Mouse (Mus musculus): ENCODE measurements around the gene Cacna1e.

Cacna1e gene

DNA sequence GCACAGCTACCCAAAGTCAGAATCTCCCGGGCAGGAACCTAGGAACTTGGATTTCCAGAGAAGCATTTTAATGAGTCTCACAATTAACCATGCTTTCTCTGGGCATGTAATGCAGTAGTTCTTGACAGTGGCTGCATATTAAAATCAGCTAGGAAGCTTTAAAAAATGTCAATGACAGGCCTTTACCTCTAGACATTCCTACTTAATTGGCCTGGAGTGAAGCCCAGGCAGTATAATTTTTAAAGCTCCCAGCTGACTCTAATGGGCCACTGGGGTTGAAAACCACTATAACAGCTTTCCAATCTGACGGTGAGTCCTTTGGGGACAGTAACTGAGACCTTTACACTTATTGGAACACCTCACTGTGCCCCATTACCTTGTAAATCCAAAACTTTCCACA, 251.4 kb downstream of the Cacna1e start:
- no peak for DNase-seq (ENCODE audit: low spot score in 2 of 2)

DNA sequence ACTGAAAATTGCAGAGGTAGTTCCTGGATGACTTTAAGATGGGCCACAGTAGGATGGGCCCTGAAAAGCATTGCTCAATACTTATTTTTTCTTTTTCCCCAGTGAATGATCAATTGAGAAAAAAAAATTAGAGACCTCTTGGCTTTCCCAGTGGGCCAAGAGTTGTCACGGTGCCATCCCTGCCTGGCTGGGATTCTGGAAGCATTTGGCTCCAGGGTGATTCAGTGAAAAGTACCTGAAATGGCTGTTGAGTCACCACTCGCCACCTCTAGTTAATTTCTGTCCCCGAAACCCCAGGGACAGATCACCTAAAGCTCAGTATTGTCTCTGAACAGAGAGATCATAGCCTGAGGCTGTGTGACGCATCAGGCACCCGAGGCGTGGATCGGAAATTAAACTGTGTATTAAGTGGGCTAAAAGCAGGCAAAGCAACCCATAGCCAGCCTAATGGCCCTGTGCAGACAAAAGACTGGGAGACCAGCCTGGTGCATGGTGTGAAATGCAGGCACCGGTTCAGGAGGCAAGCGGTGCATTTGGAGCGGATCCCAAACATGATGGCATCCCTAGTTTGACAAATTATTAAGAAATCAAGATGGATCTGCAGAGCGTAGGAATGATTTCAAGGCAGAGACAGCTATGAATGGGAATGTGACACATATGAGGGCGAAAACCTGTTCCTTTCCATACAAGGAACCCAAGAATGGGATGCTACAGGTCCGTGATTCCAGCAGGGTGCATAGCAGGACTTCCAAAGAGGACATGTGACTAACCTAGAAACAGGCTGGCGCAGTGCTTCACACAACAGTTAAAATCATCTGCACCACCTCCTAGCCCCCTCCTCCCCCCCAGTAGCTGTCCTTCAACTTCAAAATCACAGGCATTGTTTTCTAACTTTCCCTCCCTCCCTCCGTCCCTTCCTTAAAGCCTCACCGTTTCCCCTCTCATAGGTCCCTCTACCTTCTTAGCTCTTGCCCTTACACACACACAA, 261.3 kb downstream of the Cacna1e start:
- no peak for DNase-seq (ENCODE audit: low spot score in 2 of 2)

DNA sequence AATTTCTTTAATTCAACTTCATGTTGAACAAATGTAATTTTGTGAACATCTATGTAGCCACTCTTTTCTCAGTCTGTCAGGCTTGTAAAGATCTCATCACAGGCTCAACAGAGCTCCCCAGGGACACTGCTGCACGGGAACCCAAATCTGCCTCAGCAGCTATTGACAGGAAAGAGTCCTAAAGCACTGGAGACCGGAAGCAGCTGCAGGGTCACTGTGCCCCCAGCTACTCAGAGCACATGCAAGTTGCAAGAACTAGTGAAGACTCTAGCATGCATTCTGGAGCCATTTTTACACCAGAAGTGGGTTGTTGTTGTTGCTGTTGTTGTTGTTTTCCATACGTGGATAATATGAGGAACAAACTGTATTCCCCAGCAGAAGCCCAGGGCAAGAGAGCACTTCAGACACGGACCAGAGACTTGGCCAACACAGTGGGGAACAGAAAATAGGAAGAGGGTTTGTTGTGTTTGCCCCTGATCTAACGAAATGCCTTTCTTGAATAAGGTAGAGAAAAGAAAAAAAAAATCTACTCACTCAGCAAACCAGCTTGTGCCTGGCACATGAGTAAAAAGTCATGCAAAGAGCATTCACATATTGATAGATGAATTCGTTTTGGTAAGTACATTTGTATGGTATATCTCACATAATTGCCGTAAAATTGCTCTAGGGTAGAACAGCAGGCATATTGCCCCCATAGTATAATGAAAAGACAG, 266.4 kb downstream of the Cacna1e start:
- no peak for DNase-seq (ENCODE audit: low spot score in 2 of 2)

DNA sequence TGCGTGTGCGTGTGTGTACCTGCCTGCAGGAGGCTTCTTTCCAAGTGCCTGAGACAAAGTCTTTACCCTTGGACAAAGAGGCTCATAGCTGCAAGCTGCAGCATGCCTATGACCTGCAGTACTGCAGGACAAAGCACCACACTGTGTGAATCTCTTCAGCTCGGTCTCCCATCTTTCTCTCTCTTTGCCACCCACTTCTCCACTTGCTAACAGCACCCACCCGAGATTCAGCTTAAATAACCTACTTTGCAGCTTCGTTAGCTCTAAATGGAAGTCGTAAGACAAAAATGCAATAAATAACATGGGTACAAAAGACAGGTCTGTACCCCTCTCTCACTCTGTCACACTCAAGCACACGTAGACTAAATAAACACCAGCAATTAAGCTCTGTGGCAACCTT, 268.5 kb downstream of the Cacna1e start:
- DNase-seq (ENCODE audit: low spot score in 2 of 2) = no peak

DNA sequence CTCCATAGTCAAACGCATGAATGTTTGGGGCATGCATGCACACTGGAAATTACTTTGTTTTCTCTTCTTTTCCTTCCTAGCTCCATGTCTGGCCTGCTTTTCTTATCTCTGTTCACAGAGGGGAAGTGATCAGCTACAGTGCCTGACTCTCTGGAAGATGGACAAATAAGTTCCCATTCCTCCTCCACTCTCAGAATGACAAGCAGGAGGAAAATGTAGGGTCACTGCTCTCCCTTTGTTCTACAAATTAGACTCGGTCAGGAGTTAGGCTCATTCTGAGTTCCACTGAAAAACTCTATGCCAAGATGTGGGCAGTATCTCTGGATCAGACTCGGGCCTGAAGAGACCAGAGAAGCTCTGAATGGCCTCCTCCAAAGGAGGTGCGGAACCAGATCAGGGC, 275.8 kb downstream of the Cacna1e start:
- DNase-seq (ENCODE audit: low spot score in 2 of 2) = no peak

DNA sequence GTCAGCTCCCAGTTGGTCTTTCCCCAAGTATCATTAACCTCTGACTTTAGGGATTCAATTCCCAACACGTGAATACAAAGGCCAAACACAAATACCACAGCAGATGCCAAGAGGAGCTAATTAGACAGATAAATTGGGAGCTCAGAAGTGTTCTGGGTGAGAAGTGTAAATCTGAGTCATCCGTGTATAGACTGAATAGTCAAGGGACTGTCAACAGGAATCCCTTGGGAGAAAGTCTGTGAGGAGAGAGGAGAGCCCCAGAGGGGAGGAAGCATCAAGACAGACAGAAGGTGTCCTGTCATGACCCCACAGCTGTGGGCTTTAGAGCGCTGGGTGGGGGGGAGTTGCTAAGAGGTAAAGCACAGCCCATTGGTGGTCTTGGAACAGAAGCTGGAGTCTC, 276.9 kb downstream of the Cacna1e start:
- DNase-seq (ENCODE audit: low spot score in 2 of 2) = no peak

DNA sequence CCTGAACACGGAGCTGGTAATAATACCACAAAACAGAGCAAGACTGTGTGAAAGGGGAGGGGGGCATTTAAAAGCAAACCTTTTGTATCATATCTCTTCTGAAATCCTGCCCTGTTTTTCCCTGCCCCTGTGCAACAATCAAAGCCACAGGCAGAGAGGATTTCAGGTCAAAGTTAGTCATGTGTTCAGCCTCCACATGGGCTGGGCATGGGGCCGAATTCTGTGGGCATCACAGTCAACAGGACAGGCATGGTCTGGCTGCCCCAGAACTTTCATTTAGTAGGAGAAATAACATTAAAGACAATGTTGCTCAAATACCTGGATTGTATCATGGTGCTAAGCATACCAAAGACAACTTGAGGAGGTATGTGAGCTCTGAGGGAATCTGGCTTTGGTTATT, 278.7 kb downstream of the Cacna1e start:
- DNase-seq (ENCODE audit: low spot score in 2 of 2) = no peak

DNA sequence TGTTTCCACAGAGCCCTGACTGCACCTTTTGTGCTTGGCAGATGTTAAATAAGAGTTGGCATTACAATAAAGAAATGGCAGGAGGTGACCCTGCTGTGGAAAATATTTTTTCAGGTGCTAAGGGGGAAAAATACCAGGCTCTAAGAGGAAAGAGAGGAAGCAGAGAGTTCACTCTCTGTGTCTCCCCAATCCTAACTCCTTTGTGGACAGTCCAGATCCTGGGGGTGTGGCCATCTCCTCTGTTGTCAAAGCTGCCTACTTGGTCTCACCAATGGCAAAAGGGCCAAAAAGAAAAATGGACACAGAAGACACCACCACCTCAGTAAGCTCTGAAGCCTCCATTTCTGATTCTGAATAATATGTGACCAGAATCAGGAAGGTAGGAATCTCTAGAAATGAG, 280.5 kb downstream of the Cacna1e start:
- no peak for DNase-seq (ENCODE audit: low spot score in 2 of 2)

DNA sequence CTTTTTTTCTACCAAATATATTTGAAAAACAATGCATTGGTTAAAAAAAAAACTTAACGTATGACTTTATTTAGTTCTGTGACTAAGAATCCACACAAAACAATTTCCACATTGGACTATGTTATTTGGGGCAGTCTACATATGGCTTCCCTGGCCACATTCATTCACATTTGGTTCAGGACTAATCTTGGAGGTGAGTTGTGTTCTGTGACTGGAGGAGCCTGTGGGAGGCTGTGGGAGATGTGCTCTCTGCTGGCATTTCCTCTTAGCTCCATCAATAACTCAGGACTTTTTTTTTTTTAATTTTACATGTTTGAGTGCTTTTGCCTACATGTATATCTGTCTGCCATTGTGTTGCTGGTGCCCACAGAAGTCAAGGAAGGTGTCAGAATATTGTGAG, 281.8 kb downstream of the Cacna1e start:
- no peak for DNase-seq (ENCODE audit: low spot score in 2 of 2)

DNA sequence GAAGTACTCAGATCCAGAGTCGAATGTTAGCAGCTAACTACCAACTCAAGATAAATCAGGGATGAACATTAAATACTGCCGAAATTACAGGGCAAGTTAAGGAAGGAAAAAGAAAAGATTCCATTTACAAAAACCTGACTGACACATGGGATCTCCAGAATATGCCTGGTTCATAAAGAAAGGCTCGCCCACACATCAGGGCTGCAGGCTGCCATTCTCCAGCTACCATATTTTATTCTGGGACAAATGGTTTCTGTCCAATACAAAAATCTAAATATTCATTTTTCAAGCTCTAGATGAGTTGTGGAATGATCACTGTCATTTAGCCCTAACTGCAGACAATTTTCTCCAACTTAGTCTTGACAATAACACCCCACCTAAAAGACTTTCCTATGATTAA, 301.8 kb downstream of the Cacna1e start:
- DNase-seq (ENCODE audit: low spot score in 2 of 2) = no peak

DNA sequence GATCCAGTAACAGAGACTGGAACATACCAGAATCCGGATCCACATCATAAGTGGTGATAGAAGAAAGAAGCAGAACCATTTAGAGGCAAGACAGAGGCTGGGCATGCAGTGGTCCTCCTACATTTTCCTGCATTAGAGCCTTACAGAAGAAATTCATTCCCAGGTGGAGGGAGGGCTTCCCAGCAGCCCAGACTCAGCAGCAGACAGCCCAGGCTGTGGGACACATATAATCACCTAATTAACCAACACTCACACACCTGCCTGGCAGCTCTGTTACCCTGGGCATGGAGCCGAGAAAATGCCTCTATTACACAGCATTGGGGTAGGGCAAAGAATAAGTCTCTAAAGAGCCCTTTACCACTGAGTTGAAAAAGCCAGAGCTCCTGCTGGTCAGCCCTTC, 304.4 kb downstream of the Cacna1e start:
- DNase-seq (ENCODE audit: low spot score in 2 of 2) = no peak

DNA sequence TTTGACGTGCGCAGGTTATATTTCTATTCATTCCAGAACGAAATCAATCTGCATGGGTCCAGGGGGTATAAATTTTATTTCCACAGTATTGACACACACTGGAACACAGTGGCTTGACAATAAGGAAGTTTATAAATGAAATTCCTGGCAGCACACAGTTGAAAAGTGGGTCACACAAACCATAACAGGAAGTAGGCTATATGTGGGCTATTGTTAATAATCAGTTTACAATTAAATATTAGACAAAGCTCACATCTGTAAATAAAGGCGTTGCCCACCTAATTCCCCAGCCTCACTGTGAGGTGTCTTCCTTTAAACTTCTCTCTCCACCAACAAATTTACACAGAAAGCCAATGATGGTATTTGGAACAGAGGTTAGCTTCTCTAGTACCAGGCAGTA, 305.6 kb downstream of the Cacna1e start:
- DNase-seq (ENCODE audit: low spot score in 2 of 2) = no peak

DNA sequence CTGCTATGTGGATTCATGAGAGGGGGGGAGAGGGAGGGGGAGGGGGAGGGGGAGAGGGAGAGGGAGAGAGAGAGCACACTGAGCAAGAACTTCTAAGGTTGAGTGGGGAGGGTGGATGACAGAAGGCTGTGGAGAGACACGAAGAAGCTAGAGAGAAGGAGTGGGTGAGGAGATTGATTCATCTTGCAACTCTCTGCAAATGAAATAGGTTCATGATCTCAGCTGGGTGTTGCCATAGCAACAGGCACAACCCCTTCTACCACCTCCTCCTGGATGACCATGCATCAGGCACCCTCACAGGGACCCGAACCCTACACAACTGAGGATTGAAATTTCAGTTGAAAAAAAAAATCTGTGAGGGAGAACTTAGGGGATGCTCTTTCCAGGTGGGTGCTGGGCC, 307.9 kb downstream of the Cacna1e start:
- no peak for DNase-seq (ENCODE audit: low spot score in 2 of 2)

DNA sequence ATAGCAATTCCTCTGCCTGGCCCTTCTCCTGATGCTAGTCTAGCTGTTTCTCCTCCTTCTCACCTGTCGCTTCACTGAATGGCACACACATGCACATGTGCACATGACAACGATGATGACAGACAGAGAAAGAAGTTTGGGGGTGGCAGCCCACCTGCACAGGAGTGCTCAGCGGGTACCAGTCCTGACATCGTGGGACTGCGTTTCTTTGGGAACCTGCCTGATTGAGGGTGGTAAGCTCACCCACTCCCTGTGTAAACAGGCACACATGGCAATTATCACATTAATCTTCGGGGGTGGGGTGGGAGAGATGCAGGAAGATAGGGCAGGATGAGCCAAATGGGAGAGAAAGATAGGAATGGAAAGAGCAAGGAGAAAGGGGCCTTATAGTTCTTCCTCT, 318.3 kb downstream of the Cacna1e start:
- DNase-seq (ENCODE audit: low spot score in 2 of 2) = no peak

DNA sequence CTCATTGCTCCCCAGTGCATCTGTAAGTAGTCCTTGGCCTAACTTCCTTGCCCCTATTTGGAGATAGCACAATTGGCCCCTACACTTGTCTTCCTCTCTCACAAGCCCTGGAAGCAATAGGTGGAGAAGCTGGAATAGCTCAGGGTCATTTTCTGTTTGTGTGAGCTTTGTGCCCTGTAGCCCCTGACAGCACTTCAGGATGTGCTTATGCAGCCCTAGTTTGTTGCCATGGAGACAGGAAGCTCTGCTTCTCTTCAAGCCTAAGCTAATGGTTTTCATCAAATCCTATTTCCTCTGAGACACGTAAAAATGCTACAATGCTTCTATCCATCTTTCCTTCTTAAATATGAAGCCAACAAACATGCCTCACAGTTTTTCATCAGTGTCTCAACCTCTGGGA, 328.5 kb downstream of the Cacna1e start:
- no peak for DNase-seq (ENCODE audit: low spot score in 2 of 2)

DNA sequence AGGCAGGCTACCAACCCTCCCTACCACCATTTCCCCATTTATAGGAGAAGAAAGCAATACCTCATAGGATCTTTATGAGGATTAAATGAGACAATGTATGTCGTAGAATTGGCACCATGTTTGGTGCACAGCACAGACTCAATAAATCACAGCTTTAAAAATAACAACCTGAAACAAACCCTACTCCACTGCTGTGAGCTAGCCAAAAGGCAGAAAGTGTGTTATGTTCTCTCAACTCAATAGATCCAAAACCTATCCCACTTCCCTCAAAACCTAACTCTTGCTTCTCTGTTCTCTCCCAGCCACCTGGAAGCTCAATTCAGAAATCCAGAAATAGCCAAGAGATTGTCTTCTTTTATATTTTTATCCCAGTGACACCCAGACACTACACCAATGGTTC, 331.2 kb downstream of the Cacna1e start:
- no peak for DNase-seq (ENCODE audit: low spot score in 2 of 2)

DNA sequence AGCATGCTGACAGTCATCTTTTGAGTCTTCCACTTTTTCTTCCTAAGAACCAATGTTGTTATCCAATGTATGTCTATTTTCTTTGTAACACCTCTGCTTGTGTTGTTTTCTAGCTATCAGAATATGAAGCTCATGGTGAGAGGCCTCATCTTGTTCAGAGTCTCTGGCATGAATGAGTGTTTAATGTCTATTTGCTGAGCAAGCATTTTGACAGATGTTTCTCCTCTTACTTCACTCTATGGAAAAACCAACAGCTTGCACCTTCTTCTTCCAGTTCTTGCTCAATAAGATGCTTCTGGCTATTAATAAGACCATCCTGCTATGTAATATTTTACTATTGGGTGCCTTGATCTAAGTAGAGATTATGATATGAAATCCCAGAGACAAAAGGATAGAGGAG, 346.9 kb downstream of the Cacna1e start:
- no peak for DNase-seq (ENCODE audit: low spot score in 2 of 2)

DNA sequence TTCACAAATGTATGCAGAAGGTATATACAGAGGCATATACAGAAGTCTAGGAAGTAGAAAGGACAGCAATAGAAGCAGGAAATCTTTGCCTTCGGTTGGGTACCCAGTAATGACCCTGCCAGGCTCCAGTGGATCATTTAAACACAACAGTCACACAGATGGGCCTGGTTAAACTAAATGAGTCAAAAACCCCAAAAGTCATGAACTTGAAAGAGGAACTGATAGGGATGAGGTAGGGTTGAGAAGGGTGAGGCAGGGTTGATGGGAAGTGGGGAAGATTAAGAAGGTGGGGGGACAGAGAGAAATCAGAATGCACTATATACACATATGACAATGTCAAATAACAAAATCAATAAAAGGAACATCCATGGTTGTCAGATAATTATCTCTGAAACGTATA, 347.5 kb downstream of the Cacna1e start:
- no peak for DNase-seq (ENCODE audit: low spot score in 2 of 2)

DNA sequence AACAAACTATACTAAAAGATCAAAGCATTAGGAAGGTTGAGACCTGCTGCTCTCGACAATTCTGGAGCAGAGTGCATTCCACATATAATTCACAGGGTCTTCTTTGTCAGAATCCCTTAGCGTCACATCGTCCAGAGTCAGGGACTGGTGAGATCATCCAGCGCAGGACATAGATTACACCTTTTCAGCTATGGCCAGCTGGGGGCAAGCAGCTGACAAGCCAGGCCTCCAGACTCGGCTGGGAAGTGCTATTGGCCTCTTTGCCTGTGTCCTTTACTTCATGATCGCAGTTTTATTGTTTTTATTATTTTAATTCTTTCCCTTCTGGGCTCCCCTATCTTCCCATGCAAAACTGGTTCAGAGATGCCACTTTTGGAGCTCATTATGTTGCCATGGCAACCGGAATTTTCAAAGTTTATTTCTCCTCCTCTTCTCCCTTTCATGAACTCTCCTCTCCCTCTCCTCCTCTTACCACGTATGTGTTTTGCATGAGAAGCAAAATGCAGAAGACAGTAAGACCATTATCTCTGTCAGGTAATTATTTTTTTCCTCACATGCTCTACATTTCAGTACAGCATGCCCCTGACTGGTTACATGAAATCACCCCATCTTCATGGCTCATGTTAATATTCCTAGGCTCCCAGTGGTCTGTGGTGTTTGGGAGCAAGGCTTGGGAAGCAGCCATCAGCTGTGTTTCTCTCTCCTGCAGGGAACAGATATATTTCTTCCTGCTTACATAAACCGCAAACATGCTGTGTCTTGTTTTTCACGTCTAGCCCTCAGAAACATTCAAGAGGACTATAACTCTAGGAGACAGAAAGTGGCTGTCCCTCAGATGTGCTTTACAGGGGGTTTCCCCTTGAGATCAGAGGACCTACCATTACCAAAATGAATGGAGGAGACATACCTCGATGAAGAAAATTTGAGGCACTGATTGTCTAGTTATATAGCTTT, 351.0 kb downstream of the Cacna1e start:
- no peak for DNase-seq (ENCODE audit: low spot score in 2 of 2)

DNA sequence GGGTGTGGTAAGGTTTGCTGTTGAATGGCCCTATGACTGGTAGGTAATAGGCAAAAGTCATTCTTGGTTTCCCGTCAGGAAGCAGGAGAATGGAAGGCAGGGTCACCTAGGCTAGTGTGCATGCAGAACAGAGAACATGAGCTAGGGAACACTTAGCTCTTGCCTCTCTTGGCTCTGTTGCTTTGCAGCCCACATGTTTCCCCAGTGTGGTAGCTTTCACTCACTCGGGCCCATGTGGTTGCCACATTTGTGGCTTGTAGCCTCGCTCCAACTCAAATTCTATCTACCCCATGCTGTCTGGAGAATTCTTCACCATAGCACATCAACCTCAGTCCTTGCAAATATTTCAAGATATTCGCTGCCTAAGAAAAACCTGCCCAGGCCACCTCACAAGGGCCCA, 354.6 kb downstream of the Cacna1e start:
- no peak for DNase-seq (ENCODE audit: low spot score in 2 of 2)

DNA sequence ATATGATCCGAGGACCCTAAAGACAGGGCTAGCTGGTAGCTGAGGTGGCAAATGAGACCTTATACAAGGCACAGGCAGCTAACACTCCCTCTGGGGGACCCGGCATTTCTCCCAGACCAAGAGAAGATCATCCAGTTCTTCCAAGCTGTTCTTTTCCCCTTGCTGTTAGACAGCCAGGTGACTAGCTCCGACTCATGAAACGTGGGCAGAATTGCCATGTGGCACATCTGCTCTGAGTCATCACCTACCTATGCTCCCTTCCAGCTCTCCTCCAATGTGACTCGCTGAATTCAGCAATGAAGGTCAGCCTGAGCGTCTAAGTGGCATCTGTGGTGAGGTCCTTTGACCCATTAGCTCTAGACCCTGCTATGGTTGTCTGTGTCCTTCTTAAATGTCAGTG, 355.5 kb downstream of the Cacna1e start:
- no peak for DNase-seq (ENCODE audit: low spot score in 2 of 2)

DNA sequence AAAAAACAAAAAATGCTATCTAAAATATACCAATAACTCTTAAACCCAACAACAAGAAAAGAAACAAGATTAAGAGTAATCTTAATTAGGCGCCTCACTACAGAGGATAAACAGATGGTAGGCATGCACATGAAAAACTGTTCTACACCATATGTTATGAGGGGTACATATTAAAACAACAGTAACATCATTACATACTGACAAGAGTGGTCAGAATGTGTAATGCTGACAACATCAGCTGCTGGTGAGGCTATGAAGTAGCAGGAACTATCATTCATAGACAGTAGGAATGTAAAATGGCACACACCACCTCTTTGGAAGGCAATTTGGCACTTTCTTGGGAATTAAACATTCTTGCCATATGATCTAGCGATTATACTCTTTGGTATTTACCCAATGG, 363.6 kb downstream of the Cacna1e start:
- DNase-seq (ENCODE audit: low spot score in 2 of 2) = no peak
